Mouse (Mus musculus) ZHBTc4 (cell line): ENCODE measurements around the gene Arf6.

Experiments used
- DNase-seq: peaks from one replicate; pipeline ENCODE4 v3.0.0-alpha.2; 2011; ENCODE audit warnings: low read depth, low spot score

Gene Arf6

DNA sequence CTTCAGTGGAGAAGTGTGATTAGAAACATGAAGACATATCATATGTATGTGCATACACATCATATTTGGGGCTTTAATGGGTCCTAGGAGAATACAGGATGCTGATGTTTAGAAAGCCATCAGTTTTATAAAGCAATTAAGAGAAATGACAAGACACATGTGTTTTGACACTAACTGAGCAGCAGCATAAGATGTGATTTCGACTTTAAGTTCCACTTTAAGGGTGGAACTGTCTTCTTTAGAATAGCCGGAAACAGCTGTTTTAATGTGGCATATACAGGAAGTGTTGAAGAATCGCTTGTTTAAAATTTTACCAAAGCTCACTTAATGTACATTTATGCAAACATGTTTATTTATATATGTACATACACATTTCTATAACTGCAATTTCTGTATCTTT, 41.4 kb downstream of the Arf6 start:
- no peak for DNase-seq

GRCm38 (mm10) chr12:69414826-69415572, 43.0 kb downstream of the Arf6 start:
- no peak for DNase-seq

DNA sequence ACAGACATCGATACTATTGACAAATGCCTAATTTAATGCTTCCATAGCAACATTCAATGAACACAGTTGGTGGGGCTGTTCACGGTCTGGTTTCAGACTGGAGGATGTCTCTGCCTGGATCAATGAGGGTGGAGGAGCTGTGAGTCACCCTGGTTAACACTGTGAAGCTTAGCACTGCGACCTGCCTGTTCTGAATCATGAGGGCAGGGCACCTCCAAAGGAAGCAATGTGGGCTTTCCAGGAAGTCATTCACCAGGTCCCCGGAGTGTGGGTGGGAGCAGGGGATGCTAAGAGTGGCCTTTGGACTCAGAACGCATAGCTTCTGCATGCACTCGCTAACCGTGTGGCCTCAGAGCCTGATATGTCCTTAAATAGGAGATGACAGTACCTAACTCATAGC, 44.8 kb downstream of the Arf6 start:
- DNase-seq: no peak

- no peak for DNase-seq
Measured at GRCm38 (mm10) chr12:69417701-69418291, 45.8 kb downstream of the Arf6 start.

DNA sequence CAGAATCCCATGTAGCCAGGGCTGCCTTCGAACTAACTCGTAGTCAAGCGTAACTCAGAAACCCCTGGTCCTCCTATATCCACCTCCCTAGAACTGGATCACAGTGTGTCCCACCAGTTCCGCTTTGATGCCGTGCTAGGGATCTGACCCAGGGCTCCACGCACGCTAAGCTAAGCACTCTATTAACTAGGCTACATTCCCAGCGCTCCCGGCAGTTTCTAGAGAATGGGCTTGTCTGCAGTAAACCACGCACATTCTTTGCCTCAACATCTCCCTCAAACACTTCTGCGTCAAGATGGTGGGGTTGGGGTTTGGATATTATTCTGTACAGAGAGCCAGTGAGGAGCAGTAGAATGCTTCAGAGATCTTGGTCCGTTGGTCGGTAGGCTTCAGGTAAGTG, 46.7 kb downstream of the Arf6 start:
- no peak for DNase-seq

- DNase-seq: no peak
Measured at GRCm38 (mm10) chr12:69419017-69419605, 47.2 kb downstream of the Arf6 start.

GRCm38 (mm10) chr12:69419606-69420005, 47.7 kb downstream of the Arf6 start:
- DNase-seq: no peak

- no peak for DNase-seq
Measured at GRCm38 (mm10) chr12:69420716-69421115, 48.8 kb downstream of the Arf6 start.

DNA sequence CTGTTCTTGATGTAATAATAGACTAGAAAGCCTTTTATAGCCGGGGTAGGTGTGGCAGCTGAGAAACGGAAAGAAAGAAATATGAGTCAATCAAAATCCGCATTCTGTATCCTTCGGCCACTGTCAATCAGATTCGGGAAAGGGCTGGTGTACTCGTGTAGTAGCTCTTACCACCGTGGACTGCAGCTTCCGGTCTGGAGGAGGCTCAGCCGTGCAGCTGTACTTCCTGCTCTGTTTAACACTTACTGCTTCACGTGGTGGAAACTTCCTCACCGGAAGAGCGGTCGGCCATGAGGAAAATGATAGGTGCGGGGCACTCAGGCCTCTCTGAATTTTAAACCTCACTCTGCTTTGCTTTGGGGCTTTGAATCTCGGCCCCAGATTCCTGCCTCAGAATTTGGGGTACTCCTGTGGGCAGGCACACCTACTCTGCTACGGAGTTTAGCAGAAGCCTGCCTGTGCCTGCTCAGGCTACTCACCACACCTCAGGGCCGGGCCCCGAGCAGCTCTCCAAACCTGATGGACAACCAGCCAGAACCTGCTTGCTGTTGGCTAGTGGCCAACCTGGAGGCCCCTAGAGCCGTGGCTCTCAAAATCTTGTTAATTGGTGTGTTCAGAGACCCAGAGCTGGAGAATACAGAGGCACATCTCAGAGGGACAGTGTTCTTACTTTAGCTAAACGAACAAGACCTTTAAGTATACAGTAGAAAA, 51.0 kb downstream of the Arf6 start:
- peak; percentile 46 for DNase-seq
